Mouse (Mus musculus): ENCODE measurements around the gene Slc25a16. TPM values are rescaled to one million over a fixed set of nuclear protein-coding genes. Genes with fewer than 3 reads are reported as not detected.

Slc25a16 gene
- 13.9 and 14.3 TPM in 2 replicates for polyA plus RNA-seq (2015; fragmentation: Nextera tagmentation; extraction: Ambion mirVana)

DNA sequence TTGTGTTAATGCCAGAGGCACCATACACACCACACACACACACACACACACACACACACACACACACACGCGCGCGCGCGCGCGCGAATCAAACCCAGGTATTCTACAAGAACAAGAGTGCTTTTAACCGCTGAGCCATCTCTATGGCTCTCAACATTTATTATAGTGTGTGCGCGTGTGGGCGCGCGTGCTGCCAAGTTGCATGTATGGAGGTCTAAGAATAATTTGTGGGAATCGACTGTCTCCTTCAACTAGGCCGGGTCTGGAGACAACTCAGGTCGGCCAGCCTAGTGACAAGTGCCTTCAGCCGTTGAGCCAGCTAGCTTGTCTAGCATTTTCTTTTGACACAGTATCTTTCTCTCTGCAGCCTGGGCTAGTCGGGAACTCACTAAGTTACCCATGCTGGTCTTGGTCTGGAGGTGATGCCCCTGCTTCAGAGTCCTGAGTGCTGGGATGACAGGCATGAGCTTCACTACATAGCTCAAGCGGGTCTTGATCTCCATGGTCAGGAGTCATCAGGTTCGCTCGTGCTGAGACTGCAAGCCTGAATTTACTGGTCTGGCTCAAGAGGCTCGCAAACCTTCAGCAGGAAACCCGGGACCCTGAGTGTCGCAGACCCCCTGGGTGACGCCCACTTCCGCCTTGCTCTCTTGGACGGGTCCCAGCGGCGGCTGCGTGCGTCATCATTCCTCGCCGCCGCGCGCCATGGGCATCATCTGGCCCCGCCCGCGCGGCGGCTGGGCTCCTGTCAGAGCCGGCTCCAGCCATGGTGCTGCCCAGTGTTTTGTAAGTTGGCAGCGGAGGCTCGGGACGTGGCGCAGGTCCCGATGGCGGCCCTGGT is at the start of gene Slc25a16:
TSS of gene Slc25a16 (plus strand) at position 709 of the 841 bp plus-strand sequence.
- Histone ChIP-seq H3K36me3 (replicated peaks; ENCODE audit: insufficient read depth, low read length) (no peaks in the 10 kb centered on the region), H3K27me3 (ENCODE audit: insufficient read depth, low read length) (no peaks in the 10 kb centered on the region), H3K4me3 (ENCODE audit: low read depth, low read length) (peak within 1 kb of the TSS; percentile 100), H3K4me1 (ENCODE audit: insufficient read depth) (peaks cover 16% of the 10 kb centered on the region), H3K9ac (replicated peaks) (peak within 1 kb of the TSS; percentile 98), H3K27ac (ENCODE audit: low read depth) (peak within 1 kb of the TSS; percentile 94), H3K4me2 (ENCODE audit: low read depth, low read length) (peak within 1 kb of the TSS; percentile 70), H3K9me3 (ENCODE audit: low read length) (no peaks in the 10 kb centered on the region)
- DNase-seq: peak; percentile 93
- 3% methylated on average over 46 of the region's 50 CpGs for WGBS (ENCODE audit: insufficient replicate concordance)
- TF ChIP-seq CTCF (IDR thresholded peaks at IDR 0.05; ENCODE audit: low read depth) (no peak), EP300 (IDR thresholded peaks at IDR 0.05; ENCODE audit: low read depth) (no peak; the same call in 1 of the 2 replicates)
- ATAC-seq: peak; percentile 98

GRCm38 (mm10) chr10:62874828-62875227 is 45.6 kb upstream of the Slc25a16 start:
- Histone ChIP-seq H3K4me3 (ENCODE audit: low read depth, low read length) (no peak overlapping the region), H3K4me1 (ENCODE audit: insufficient read depth) (no peaks in the 10 kb centered on the region), H3K36me3 (replicated peaks; ENCODE audit: insufficient read depth, low read length) (no peaks in the 10 kb centered on the region), H3K9ac (replicated peaks) (no peak overlapping the region), H3K27ac (ENCODE audit: low read depth) (no peak overlapping the region), H3K27me3 (ENCODE audit: insufficient read depth, low read length) (no peaks in the 10 kb centered on the region), H3K4me2 (ENCODE audit: low read depth, low read length) (no peak overlapping the region), H3K9me3 (ENCODE audit: low read length) (no peaks in the 10 kb centered on the region)
- no peak for DNase-seq
- WGBS (ENCODE audit: insufficient replicate concordance): 70% methylated on average over 4 of the region's 4 CpGs
- TF ChIP-seq CTCF (IDR thresholded peaks at IDR 0.05; ENCODE audit: low read depth) (0 out of 2 replicates have a peak, but pooled peaks have one; percentile 14), EP300 (IDR thresholded peaks at IDR 0.05; ENCODE audit: low read depth) (no peak)
- no peak for ATAC-seq

- H3K27ac ChIP-seq (ENCODE audit: low read depth): no peak overlapping the region
- ATAC-seq: no peak
- 81% methylated on average over 4 of the region's 4 CpGs for WGBS (ENCODE audit: insufficient replicate concordance)
- no peaks in the 10 kb centered on the region for H3K27me3 ChIP-seq (ENCODE audit: insufficient read depth, low read length)
- no peaks in the 10 kb centered on the region for H3K36me3 ChIP-seq (replicated peaks; ENCODE audit: insufficient read depth, low read length)
- no peak overlapping the region for H3K9ac ChIP-seq (replicated peaks)
- no peaks in the 10 kb centered on the region for H3K4me1 ChIP-seq (ENCODE audit: insufficient read depth)
- H3K4me2 ChIP-seq (ENCODE audit: low read depth, low read length): no peak overlapping the region
- no peak for DNase-seq
- H3K4me3 ChIP-seq (ENCODE audit: low read depth, low read length): no peak overlapping the region
- H3K9me3 ChIP-seq (ENCODE audit: low read length): no peaks in the 10 kb centered on the region
- TF ChIP-seq CTCF (IDR thresholded peaks at IDR 0.05; ENCODE audit: low read depth) (no peak), EP300 (IDR thresholded peaks at IDR 0.05; ENCODE audit: low read depth) (no peak)
Measured at GRCm38 (mm10) chr10:62875565-62875964, 44.9 kb upstream of the Slc25a16 start.

DNA sequence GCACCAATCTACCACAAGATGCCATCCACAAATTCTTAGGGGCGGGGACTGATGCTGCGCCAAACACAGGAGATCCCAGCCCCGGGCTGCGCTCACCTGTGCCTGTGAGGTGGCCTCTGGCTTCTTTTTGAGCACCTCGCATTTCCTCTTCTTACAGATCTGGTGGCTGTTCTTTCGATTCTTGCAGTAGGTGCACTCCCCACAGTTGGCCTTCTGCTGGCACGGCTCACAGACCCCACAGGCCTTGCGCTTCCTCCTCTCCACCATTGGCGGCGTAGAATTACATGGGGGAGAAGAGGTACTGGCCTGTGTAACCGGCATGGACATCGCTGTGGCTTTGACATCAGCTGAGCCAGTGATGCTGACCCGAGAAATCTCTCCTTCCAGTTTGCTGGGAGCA is 42.4 kb upstream of the Slc25a16 start:
- no peak for TF ChIP-seq EP300 (IDR thresholded peaks at IDR 0.05; ENCODE audit: low read depth)
- no peak for TF ChIP-seq CTCF (IDR thresholded peaks at IDR 0.05; ENCODE audit: low read depth)
- no peak for ATAC-seq
- no peaks in the 10 kb centered on the region for H3K27me3 ChIP-seq (ENCODE audit: insufficient read depth, low read length)
- no peak overlapping the region for H3K4me2 ChIP-seq (ENCODE audit: low read depth, low read length)
- H3K9me3 ChIP-seq (ENCODE audit: low read length): no peaks in the 10 kb centered on the region
- H3K4me1 ChIP-seq (ENCODE audit: insufficient read depth): no peaks in the 10 kb centered on the region
- no peak for DNase-seq
- no peak overlapping the region for H3K9ac ChIP-seq (replicated peaks)
- no peaks in the 10 kb centered on the region for H3K36me3 ChIP-seq (replicated peaks; ENCODE audit: insufficient read depth, low read length)
- WGBS (ENCODE audit: insufficient replicate concordance): 88% methylated on average over 13 of the region's 13 CpGs
- H3K27ac ChIP-seq (ENCODE audit: low read depth): no peak overlapping the region
- H3K4me3 ChIP-seq (ENCODE audit: low read depth, low read length): no peak overlapping the region

DNA sequence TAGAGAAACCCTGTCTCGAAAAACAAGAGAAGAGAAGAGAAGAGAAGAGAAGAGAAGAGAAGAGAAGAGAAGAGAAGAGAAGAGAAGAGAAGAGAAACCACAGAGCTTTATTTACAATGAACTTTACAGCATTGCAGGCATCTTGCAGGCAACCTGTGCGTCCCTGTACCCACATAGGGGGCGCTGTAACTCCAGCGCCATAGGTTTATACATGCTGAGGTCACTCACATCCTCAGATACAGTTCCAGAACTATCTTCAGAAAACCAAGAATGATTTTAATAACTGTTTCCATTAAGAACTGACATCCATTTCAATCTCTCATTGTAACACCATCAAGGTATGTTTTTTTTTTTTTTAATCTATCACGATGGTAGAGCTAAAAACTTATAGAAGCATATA is 39.2 kb upstream of the Slc25a16 start:
- DNase-seq: peak; percentile 34
- ATAC-seq: no peak
- H3K4me2 ChIP-seq (ENCODE audit: low read depth, low read length): no peak overlapping the region

DNA sequence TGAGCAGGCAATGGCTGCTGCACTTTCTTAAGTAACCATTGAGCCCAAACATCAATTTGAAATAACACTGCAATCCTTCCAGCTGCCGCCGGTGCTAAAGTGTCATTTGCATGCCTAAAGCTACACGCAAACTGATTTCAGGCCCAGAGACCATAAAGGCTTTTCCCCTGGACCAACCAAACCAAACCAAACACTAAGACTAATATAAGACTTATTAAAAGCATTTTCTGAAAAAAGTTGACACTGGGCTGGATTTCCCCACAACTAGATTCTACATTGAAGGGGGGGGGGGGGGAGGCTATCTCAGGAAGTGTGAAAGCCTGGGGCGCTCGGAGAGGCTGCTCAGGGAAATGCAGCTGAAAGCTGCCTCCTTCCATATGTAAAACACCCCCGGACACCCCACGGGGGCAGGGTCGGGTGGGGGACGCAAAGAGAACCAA is 36.5 kb upstream of the Slc25a16 start:
- DNase-seq (no peak), ATAC-seq (no peak)
- no peak overlapping the region for H3K9ac ChIP-seq (replicated peaks)
- H3K4me3 ChIP-seq (ENCODE audit: low read depth, low read length): no peak overlapping the region
- TF ChIP-seq CTCF (IDR thresholded peaks at IDR 0.05; ENCODE audit: low read depth): no peak
- TF ChIP-seq EP300 (IDR thresholded peaks at IDR 0.05; ENCODE audit: low read depth): no peak
- H3K4me1 ChIP-seq (ENCODE audit: insufficient read depth): peaks cover 19% of the 10 kb centered on the region
- 32% methylated on average over 9 of the region's 9 CpGs for WGBS (ENCODE audit: insufficient replicate concordance)
- H3K4me2 ChIP-seq (ENCODE audit: low read depth, low read length): 0 out of 2 replicates have a peak overlapping the region, but pooled peaks have one; percentile 16
- no peaks in the 10 kb centered on the region for H3K36me3 ChIP-seq (replicated peaks; ENCODE audit: insufficient read depth, low read length)
- no peak overlapping the region for H3K27ac ChIP-seq (ENCODE audit: low read depth)
- peaks cover 9% of the 10 kb centered on the region; the same call in 1 of the 2 replicates for H3K27me3 ChIP-seq (ENCODE audit: insufficient read depth, low read length)
- no peaks in the 10 kb centered on the region for H3K9me3 ChIP-seq (ENCODE audit: low read length)

More for the DNA sequence above, 39.2 kb upstream of the Slc25a16 start:
- H3K27me3 ChIP-seq (ENCODE audit: insufficient read depth, low read length): no peaks in the 10 kb centered on the region
- H3K4me3 ChIP-seq (ENCODE audit: low read depth, low read length): no peak overlapping the region
- no peak overlapping the region for H3K27ac ChIP-seq (ENCODE audit: low read depth)
- WGBS (ENCODE audit: insufficient replicate concordance): 45% methylated on average over 5 of the region's 5 CpGs
- peaks cover 8% of the 10 kb centered on the region for H3K4me1 ChIP-seq (ENCODE audit: insufficient read depth)
- H3K36me3 ChIP-seq (replicated peaks; ENCODE audit: insufficient read depth, low read length): no peaks in the 10 kb centered on the region
- TF ChIP-seq CTCF (IDR thresholded peaks at IDR 0.05; ENCODE audit: low read depth) (peak; percentile 65), EP300 (IDR thresholded peaks at IDR 0.05; ENCODE audit: low read depth) (no peak)
- H3K9me3 ChIP-seq (ENCODE audit: low read length): no peaks in the 10 kb centered on the region
- H3K9ac ChIP-seq (replicated peaks): no peak overlapping the region
